Mouse (Mus musculus) adipose tissue, adult 10 weeks (tissue): ENCODE measurements around the gene Denr. TPM values are rescaled to one million over a fixed set of nuclear protein-coding genes. Genes with fewer than 3 reads are reported as not detected.

ENCODE experiments used
- polyA plus RNA-seq: library from polyadenylated mRNA; stranded (reverse); fragments of 350-450 nt; fragmentation: Illumina TruSeq; extraction: RNeasy Lipid Tissue Mini Kit (QIAGEN cat#74804); gene quantifications from one replicate; pipeline ENCODE4 v1.2.3, GENCODE M21; 2014; ENCODE audit warnings: low read depth, low replicate concordance

Gene Denr
- polyA plus RNA-seq: 59.7 TPM

GRCm38 (mm10) chr5:123906976-123907630 lies at the start of gene Denr:
Denr (plus strand) TSS chr5:123907175.

GRCm38 (mm10) chr5:123865365-123865764 lies 41.6 kb upstream of the Denr start, which contains the start of gene Hcar2:
Hcar2 (minus strand) TSS chr5:123865499.

GRCm38 (mm10) chr5:123879928-123880327 lies 27.0 kb upstream of the Denr start, which contains the start of gene Hcar1:
Hcar1 (minus strand) TSS chr5:123880020.

GRCm38 (mm10) chr5:123927118-123927517 lies 20.1 kb downstream of the Denr start, which contains the start of gene Gm43518:
Gm43518 (plus strand) TSS chr5:123927418.

GRCm38 (mm10) chr5:123930508-123930989 lies 23.6 kb downstream of the Denr start, which contains the start of gene Ccdc62:
Ccdc62 (plus strand) TSS chr5:123930679.

GRCm38 (mm10) chr5:123973299-123974178 lies 66.6 kb downstream of the Denr start, which contains the start of gene Hip1r:
Hip1r (plus strand) TSS chr5:123973628.

Other genes starting within 250 kb of the Denr start
- 39.3 TPM for gene Clip1, start 222.6 kb upstream of the Denr start, polyA plus RNA-seq
- 38.0 TPM for gene Zcchc8, start 186.1 kb upstream of the Denr start, polyA plus RNA-seq
- gene Rsrc2, start 157.8 kb upstream of the Denr start, polyA plus RNA-seq: 71.0 TPM
- 2.1 TPM for gene Kntc1, start 157.5 kb upstream of the Denr start, polyA plus RNA-seq
- gene Hcar2, start 41.7 kb upstream of the Denr start, polyA plus RNA-seq: 8.4 TPM
- 29.5 TPM for gene Hcar1, start 27.2 kb upstream of the Denr start, polyA plus RNA-seq
- gene Gm43518, start 20.2 kb downstream of the Denr start, polyA plus RNA-seq: 1.4 TPM
- gene Ccdc62, start 23.5 kb downstream of the Denr start, polyA plus RNA-seq: 16.7 TPM
- gene Hip1r, start 66.5 kb downstream of the Denr start, polyA plus RNA-seq: 79.1 TPM
- gene Vps37b, start 125.1 kb downstream of the Denr start, polyA plus RNA-seq: 35.3 TPM
- gene Abcb9, start 188.6 kb downstream of the Denr start, polyA plus RNA-seq: 27.6 TPM
- 32.1 TPM for gene Ogfod2, start 205.1 kb downstream of the Denr start, polyA plus RNA-seq
- gene Arl6ip4, start 208.9 kb downstream of the Denr start, polyA plus RNA-seq: 51.2 TPM